Mouse (Mus musculus): ENCODE measurements at regions not wholly inside any gene's neighbourhood (a gene's known extent, or its start where the extent isn't known, plus 50 kb on each side); places are given as distances from the start of the nearest gene placed in this dataset.

DNA sequence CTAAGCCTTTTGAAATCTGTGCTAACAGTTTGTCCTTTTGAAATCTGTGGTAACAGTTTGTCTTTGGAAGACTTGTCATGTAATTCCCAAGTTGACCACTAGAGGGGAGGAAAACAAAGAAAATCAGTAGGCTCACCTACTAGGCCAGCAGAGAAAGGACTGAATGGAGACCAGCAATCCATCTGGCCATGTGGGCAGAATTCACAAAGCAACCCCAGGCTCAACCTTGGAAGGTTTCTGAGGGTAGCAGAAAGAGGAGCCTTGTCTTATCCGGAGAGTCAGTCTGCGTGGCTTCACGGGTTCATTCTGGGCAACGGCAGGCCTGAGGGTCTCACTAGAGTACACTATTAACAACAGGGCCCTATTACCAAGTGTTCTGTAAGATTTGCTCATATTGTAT lies 319.2 kb upstream of the Sphkap start:
- no peak for DNase-seq (ENCODE audit: low spot score)

DNA sequence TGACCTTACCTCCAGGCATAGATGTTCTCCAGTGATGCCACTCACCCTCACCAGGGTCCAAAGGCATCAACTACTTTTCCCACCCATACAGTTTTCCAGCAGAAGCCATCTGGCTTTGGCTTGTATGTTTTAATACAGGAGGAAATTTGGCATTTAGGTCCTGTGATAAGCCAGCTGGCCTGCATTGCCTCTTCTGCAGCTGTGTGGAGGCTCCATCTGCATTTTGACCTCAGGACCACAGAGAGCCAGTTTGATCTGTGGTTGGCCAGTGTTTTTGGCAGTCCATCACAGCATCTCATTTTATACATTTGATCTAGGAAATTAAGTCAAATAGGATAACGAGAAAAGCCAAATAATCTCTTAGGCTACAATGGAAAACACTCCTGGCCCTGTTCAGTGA lies 315.1 kb upstream of the Sphkap start:
- DNase-seq (ENCODE audit: low spot score): no peak

DNA sequence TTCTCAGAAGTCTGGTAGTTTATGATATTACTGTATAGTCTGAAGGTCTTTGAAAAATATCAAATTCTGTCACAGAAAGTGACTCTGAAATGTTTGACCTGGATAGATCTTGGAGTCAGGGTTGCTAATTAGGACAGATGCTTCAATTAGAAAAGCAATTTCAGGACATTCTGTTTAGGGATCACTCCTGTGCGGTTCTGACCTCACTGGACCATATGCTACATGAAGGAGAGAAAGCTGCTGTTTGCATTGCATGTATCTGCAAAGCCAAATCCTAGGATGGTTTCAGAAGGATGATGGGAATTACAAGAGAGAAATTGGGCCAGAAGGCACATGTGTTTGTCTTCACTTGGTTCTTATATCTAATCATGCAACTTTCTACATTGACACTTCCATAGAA lies 312.2 kb upstream of the Sphkap start:
- DNase-seq (ENCODE audit: low spot score): no peak

DNA sequence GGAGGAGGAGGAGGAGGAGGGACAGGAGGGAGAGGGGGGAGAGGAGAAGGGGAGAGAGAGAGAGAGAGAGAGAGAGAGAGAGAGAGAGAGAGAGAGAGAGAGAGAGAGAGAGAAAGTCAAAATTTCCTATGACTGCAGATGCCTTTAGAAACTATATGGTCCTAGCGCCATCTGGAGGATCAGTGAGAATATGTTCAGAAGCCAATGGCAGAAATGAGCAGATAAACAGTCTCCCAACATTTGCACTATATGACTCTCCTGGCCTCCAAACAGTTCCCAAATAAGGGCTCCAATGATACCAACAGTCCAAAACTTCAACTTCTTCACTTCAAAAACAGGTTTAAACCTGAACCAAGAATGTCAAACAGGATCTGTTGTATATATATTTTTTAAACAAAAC lies 309.1 kb upstream of the Sphkap start:
- no peak for DNase-seq (ENCODE audit: low spot score)

DNA sequence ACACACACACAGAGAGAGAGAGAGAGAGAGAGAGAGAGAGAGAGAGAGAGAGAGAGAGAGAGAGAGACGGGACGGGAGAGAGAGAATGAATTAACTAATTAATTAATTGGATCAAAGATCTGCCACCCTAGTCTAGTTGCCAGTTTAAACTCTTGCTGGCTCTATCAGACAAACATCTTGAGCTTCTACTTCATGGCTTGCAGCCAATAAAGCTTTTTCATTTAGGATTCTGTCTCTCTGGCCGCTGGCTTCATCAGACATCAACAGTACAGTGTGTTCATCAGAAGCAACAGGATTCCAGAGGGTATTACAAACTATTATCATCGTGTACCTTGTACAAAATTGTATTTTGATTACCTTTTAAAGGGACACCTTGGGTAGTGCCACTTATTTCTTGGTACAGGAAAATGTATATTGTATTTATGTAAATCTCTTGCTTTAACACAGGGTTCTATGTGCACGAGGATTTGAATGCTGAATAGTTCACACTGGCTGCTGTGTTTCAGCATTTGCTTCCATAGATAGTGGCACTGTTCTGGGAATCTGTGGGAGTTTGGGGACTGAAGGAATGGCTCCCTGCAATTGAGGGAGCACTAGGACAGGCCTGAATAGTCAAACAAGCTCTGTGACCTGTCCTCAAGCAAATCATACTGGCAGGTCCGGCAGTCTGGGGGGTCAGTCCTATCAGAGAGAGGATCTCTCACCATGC lies 293.9 kb upstream of the Sphkap start:
- DNase-seq (ENCODE audit: low spot score): no peak

DNA sequence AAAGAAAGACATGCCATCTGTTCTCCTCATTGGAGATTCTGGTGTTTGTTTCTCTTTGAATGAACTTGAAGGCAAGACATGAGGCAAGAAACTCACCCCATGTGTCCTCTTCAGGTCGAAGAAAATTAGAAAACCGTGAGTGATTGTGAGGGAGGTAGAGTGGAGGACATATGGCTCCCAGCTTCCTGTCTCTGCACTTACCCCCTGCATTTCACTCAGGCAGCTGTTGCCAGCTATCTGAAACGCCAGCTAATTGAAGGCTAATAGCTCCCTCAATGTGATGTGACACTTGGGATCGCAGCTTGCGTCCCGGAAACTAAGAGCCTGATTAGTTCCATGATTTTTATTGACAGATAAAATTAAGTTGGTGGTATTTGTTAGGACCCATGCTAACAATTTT lies 289.4 kb upstream of the Sphkap start:
- no peak for DNase-seq (ENCODE audit: low spot score)

DNA sequence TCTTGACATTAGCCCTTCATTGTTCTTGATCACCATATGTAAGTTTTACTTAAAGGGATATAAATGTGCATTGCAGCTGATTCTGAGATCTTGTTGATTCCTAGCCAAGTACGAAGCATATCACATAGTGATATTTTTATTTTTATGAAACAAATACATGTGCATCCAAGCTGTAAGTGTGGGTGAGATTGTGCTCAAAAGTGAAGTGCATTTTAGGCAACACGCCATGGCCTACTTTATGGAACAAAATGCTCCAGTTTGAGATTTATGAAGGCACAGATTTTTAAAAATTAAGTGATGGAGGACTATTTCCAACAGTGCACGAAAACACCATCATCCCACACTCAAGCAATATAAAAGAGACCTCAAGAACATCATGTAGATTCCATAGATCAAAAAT lies 277.2 kb upstream of the Sphkap start:
- DNase-seq (ENCODE audit: low spot score): no peak

DNA sequence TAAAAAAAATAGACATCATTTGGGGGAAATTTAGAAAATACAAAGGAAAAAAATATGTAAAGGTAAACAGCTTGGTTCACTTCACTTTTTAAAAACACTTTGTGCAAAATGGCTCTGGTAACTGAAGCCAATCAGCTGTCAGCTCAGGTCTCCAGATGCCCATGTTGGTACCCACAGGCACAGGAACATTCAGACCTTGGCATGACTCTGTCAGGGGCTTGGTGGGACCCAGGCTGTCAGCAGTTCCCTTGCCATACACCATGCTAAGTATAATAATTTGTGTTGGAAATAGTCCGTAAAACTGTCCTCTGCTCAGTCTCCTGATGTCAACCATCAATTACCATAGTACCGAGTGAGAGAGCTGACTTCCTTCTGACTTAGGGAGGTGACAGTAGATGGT lies 257.3 kb upstream of the Sphkap start:
- DNase-seq (ENCODE audit: low spot score): no peak

DNA sequence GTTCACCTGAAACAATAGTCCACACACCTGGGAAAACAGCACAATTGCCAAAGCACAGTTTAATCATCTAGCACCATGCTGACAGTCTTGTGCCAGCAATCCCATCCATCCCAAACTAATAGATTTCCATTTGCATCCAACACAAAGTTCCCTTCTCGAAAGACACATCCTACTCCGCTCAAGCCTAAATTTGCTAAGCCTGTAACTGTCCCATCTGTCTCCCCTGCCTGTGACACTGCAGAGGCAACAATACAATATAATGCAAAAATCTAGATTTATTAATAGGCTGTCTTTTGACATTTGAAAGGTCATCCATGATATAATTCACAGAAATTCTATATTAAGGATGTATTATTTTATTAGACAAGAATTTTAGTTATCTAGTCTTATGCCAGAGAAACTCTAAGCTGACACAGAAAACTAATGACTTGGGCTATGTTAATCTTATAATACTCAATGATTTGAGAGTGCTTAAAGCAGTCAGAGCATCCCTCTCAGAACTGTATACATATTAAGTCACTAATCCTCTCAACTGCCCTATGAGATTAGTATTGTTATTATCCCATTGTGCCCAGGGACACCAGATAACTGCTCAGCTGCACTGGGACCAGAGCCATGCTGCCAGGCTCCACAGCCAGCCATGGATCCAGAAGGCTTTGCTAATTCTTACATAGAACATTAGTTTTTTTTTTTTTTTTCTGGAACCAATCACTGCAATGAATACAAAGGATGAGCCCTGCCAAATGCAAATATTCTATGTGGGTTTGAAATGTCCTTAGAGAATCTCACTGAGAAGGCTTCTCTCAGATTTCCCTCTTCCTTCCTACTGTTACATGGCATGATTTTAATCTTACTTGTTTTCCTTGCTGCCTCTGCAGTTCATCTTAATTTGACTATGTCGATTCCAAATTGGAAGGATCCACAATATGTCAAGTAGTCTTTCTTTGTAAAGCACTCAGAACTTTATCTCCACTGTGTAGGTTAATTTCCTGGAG lies 254.1 kb upstream of the Sphkap start:
- no peak for DNase-seq (ENCODE audit: low spot score)

DNA sequence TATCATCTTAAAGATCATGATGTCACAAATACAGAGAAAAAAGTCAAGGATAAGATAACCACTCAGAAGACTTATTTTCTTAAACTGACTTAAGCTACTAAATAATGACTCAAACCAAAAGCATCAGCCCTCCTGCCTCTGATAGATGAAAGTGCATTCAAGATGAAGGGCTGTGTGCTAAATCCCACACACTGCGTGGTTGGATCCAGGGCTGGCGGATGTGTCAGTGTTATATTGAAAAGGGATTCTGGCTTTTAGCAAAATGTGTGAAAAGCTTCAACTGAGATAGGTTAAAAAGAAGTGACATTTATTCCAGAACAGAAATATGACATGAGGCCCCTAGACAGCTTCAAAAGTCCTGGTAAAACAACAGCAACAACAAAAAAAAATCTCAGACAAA lies 245.7 kb upstream of the Sphkap start:
- DNase-seq (ENCODE audit: low spot score): no peak

DNA sequence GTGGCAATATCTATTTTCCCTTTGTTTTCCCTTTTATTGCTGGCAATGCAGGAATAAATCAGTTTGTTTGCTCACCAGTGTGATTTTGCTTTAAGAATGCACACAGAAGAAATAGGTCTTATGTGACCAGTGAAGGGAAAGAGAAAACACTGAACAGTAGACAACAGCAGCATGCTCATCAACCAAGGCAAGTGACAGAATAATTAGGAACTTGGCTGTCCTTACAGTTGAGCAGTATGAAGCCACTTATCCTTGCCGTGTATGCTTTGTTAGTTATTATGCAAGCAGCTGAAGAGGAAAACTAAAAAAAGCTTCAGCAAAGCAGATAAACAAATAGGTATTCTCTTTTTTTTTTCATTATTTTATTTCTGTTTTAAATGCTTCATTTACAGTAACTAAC lies 237.6 kb upstream of the Sphkap start:
- DNase-seq (ENCODE audit: low spot score): no peak

DNA sequence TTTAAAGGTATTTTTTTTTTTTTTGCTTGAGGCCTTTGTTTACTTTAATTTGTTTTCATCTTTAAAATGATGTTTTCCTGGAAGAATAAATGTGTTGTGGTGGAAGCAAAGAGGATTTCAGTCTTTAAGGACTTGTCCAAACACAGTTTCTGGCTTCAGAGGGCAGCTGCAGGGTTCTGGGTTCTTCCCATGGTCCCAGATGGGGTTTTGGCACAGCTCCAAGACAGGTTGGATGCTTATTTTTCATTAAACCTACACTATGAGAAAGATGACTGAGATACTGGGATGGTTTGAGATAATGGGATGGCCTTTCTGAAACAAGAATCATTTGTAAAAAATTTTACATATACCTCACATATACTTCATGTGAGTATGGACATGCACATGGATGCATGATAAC lies 234.7 kb upstream of the Sphkap start:
- no peak for DNase-seq (ENCODE audit: low spot score)

DNA sequence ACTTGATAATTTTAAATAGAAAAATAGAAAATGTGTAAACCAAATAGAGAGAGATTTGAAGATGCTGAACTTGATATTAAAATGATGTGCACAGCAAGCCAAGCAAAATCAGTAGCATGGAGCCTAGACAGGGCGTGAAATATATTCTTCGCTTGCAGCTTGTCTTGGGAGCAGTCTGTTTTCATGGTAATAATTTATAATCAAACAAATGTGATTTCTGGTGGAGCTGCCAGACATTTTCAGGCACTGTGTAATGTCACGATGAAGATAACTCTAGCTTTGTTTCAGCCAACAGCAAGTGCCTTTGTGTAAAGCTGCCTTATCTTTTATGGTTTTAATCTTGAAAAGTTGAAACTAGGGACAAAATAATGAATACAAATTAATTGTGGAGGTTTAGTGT lies 228.1 kb upstream of the Sphkap start:
- no peak for DNase-seq (ENCODE audit: low spot score)

DNA sequence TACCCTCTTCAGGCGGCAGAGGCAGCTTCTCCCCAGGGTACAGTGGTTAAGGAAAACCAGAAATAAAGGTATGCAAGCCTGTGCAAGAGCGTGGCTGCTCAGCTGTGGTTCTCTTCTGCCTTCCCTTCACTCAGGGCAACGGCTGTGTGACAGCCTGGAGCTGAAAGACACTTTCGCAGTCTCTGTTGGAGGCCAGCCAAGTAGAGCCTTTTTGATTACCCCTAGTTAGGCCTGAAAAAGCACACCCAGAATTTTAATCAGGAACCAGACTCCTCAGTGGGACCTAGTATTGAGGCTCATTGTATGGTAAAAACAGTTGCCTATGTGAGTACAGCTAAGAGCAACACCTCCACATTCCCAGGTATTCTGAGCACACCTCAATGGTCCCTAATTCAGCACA lies 223.8 kb upstream of the Sphkap start:
- no peak for DNase-seq (ENCODE audit: low spot score)

DNA sequence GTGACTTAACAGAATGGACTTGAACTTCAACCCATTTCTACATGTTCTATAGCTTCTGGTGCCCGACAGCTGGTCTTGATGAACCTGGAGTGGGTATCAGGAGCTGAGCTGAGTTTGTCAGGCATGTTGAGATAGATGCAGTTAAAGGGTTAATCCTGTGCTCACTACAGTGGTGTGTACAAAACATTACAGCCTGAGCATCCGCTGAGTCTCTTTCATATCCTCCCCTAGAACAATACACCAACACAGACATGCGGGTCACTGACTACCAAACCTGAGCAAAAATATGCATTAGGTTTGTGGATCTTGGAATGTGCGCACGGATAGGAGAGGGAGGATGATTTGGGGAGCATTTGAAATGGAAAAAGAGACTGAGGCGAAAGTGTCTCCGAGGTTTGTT lies 223.4 kb upstream of the Sphkap start:
- DNase-seq (ENCODE audit: low spot score): no peak

DNA sequence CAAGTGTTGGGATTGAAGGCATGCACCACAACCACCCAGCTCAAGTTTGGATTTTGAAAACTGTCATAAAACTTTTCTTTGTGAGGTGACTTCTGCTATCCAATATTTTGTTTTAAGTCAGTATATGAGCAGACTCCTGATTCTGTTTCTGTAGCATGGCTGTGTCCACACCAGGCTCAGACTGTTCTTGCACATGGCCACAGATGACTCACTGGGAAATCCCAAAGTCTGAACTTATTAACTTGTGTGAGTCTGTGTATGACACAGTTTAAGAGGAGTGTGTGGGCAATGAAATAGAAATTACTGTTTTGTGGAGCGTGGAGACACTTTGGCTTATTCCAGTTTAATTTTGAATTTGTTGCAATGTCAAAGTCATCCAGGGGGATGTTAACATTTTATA lies 179.3 kb upstream of the Sphkap start:
- no peak for DNase-seq (ENCODE audit: low spot score)

DNA sequence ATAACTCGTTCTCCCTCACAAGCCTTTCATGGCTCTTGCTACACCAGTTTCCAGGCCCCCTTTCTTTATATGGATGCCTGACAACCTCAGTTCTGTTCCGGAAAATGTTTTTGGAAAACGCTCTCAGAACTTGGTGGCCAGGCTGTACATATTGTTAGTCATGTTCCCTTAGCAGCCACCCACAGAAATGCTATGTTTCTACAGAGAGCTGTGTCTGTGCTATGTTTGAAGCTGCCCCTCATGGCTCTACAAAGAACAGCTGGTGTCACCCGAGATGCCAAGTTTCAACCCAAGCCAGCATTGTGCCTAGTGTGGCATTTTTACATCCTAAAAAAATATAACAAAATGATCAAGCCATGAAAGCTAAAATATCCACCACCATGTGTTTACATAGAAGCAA lies 175.0 kb upstream of the Sphkap start:
- DNase-seq (ENCODE audit: low spot score): no peak

DNA sequence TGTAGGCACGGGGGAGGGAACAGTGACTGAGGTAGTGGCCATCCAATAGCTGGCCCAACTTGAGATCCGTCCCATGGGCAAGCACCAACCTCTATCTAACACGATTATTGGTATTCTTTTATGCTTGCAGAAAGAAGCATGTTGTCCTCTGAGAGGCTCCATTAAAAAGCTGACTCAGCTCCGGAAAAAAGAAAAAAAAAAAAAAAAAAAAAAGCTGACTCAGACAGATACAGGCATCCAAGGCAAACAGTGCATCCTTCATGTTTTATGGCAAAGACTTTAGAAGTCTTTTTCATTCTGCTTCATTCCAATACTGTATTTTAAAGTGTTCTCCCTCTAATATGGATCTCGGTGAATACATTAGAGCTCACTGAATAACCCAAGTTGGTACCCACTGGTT lies 162.0 kb upstream of the Sphkap start:
- DNase-seq (ENCODE audit: low spot score): no peak

DNA sequence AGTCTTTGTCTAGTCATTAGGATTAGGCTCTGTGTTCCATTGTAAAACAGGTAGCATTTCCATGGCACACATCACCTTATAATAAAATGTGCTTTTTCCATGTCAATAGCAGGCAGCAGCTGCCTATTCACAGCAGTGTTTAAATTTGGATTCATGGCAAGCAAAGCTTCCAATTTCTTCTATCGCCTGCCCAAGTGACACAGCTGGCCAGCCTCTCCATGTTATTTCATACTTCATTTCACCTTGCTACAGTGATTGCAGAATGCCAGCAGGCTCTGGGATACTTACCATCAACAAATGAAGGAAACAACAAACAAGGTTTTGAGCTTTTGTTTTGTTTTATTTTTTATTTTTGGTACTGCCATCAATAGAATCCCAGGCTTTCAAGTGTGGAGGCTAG lies 160.7 kb upstream of the Sphkap start:
- DNase-seq (ENCODE audit: low spot score): no peak

DNA sequence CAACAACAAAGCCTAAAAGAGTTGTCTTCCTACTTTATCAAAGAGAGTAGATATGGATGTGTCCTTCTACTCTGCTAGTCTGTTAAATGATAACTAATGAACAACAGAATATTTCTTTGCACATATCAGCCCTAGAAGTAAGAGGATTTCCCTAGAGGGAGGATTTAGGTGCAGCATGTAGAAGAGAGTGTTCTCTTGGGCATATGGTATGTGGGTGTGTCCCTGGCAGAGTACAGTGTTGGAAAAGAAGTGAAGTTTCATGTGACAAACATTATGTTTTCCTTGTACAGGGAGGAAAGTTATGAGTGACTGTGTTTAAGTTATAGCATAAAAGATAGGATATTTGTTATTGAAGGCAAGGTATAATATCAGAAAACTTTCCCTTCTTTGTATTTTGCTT lies 143.6 kb upstream of the Sphkap start:
- DNase-seq (ENCODE audit: low spot score): no peak

DNA sequence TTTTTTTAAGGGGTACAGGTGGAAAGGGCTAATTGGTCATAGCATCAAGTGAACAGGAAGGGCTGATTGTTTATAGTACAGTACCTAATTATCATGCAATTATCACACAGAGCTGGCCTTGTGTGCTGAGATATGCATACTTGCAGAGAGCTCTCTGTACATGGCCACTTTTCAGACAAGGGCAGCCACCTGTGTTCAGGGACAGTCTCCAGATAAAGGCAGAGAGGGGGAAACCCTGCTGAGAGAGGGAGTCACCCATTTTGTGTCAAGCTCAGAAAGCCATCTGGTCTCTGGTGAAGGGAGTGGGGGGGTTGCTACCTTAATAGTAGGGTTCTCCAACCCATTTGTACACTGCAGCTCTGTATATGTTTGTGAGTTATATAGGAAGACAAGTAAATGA lies 127.5 kb upstream of the Sphkap start:
- no peak for DNase-seq (ENCODE audit: low spot score)

DNA sequence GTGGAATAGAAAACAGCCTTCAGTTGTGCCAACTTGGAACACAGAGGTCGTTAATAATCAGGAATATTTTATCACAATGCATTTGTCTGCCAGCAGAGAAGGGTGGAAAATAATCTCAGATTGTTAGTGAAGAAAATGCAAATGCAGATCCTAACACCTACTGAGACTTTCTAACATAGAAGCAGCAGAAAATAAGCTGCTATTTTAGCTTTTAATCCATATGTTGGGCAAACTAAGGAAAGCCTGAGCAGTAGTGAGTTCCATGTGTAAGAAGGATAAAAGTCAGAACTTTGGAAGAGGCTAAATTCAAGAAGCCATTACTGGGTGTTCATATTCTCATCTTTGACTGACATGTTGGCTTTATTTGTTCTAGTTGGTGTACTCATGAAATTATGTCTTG lies 119.8 kb upstream of the Sphkap start:
- DNase-seq (ENCODE audit: low spot score): no peak

DNA sequence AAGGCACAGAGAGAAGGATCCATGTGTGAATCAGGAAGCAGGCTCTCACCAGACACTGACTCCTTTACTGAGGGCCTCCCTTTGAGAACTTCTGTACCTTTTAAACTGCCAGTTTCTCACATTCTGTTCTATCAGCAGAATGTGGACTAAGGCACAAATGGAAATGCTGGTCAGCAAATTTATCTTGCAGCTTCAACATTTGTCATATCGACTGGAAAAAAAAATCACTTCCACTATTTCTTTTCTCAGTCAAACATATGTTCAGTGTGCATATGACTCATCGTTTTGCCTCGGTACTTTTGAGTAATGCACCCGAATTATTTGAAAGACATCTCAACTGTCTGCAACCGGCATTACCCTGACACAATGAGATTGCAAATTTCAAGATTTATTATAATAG lies 101.4 kb upstream of the Sphkap start:
- no peak for DNase-seq (ENCODE audit: low spot score)

DNA sequence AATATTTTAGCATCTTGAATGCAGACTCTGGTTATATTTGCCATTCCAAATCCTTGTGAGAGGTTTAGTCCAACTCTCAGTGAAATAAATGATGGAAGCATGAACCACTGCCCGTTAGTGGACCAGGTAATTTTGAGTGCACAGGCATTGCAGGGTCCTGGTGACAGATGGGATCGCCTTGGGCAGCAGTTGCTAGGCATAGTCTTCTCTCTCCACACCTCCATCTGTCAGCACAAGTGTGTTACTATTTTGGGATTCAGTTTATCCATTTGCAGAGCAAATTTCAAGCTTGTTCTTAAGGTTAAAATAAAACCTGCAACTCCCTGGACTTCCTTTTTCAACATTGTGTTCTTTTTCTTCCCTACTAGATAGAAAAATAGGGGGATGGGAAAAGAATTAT lies 97.4 kb upstream of the Sphkap start:
- DNase-seq (ENCODE audit: low spot score): no peak
